Mouse (Mus musculus) left cerebral cortex, postnatal 4 days (tissue): ENCODE measurements around the gene Tsc2. TPM values are rescaled to one million over a fixed set of nuclear protein-coding genes. Genes with fewer than 3 reads are reported as not detected.

Experiments
- DNase-seq: peaks from one replicate; pipeline ENCODE4 v3.0.0-alpha.2; 2022
- intact Hi-C: fragments of 180-260 bp; cut with DNase I; formaldehyde crosslinking; loops from one replicate; pipeline ENCODE4 v1.15.1; 2025
- total RNA-seq, 2 experiments: library from RNA; stranded (reverse); gene quantifications; 2 replicates each; pipeline ENCODE4 v1.2.3; 2021

Gene Tsc2
- total RNA-seq, 2 experiments from 2014 or later = 152 to 158 TPM

DNA sequence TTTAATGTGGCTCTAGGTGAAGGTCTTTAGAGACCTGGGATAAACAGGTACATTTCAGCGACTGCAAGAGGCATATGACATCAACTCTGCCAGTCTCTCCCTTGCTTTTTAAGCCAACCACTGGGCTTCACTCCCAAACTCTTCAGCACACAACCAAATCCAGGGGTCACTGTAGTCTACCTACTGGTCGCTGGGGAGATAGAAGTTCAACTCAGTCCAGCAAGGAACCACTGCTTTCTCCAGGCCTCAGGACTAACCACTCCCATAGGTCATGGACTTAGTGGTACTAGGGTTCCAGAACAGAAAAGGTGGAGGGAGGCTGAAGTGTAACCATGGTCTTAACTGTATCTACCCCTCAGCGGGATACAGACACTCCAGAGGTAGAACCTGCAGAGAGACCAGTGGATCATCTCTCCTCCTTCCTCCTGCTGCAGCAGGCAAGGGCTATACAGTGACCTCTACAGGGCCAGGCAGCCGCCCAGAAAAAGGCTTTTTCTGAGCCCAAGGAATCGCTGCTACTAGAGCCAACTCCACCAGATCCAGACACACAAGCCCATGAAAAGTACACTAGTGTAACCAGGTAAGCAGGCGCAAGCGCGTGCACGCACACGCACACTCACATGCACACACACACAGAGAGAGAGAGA lies 16.4 kb upstream of the Tsc2 start:
- intact Hi-C loops = no loop called here
- DNase-seq = no peak

DNA sequence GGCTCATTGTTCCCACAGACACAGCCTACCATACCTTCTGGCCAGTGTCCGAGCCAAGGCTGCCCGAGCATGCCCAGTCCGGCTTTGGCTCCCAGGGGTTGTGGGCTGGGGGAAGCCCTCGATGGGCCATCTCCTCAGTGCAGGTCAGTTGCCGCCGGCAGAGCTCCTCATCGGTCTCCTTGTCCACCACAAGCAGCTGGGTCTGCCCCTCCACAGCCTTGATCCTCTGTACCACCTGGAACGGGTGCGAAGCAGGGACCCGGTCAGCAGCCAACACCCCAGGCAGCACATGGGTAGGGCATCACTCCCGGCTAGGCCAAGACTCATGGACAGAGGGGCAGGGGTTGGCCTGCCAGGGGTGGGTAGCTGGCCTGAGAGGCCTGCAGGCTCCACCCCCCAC lies 15.1 kb upstream of the Tsc2 start:
- intact Hi-C loops = no loop called here
- no peak for DNase-seq

DNA sequence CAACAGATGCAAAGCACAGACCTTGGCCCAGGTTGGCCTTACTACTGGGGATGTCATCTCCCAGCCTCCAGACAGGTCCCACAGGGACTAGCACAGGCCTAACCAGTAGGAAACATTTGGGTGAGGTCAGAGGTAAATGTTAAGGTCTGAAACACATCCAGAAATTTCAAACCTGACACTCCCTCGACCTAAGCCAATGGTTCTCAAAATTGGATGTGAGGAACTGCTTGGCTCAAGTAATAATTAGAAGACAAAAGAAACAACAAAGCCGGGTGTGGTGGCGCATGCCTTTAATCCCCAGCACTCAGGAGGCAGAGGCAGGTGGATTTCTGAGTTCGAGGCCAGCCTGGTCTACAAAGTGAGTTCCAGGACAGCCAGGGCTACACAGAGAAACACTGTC lies 14.0 kb upstream of the Tsc2 start:
- intact Hi-C loops = no loop called here
- no peak for DNase-seq

DNA sequence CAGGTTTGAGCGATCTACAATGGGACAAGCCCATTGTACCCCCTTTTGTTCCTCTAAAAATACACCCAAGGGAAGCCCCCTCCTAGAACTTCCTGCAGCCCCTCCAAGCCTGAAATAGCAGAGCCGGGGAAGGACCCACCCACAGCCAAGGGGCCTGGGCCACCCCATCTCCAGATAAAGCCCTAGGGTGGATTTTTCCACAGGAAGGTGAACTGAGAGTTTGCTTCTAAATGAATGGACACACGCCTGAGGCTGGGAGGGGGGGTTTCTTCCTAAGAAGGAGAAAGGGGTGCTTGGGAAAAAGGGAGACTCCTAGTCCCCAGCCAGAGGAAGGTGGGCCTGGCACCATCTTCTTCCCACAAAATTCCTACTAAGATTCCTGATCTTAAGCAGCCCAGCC lies 13.5 kb upstream of the Tsc2 start:
- intact Hi-C loops = no loop called here

GRCm38 (mm10) chr17:24644875-24645721 lies 12.7 kb upstream of the Tsc2 start:
- DNase-seq = no peak
- intact Hi-C loops = no loop called here

More for the DNA sequence above, 13.5 kb upstream of the Tsc2 start:
- DNase-seq = no peak

DNA sequence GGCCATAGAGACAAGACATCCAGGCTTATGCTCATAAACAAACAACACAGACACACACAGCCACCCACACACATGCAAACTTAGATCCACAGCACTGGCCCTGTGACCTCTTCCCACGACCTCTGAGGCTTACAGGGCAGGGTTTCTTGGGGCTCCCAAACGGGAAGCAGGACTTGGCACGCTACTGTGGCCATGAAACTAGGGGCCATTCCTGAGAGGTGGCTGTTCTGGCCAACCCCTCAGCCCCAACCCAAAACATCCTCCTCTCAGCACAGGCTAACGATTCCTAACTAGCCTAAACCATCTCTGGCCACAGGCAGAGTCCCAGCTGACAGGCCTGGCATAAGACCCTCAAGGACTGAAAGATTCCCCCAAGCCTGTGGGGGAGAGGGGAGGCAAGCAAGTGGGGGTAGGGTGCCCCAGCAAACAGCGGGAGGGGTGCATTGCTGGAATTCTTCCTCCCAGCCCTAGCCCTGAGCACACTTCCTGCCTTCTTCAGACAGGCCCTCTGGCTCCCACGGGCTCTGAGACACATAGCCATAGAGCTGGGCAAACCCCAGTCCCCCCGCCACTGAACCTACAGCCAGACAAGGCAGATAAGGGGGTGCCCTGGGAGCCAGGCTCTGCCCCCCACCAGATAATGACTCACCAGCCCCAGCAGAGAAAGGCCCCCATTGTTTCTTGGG lies 11.7 kb upstream of the Tsc2 start:
- intact Hi-C loops = no loop called here
- DNase-seq = no peak

GRCm38 (mm10) chr17:24642791-24643343 lies 10.4 kb upstream of the Tsc2 start:
- intact Hi-C loops = no loop called here
- no peak for DNase-seq

DNA sequence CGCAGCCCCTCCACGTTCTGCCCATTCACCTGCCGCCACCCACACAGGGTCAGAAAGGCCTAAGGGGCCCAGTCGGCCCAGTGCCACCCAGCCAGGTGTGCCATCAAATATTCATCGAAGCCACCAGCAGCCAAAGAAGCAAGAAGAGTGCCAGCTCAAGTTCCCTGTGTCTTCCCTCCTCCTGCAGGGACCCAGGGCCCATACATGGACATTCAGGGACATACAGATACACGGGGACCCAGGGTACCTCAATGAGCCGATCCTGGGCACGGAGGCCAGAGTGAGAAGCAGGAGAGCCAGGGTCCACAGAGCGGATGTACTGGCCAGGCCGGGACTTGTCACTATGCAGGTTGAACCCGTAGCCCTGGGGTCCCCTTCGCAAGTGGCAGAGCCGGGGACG lies 9.5 kb upstream of the Tsc2 start:
- intact Hi-C loops = no loop called here
- no peak for DNase-seq

DNA sequence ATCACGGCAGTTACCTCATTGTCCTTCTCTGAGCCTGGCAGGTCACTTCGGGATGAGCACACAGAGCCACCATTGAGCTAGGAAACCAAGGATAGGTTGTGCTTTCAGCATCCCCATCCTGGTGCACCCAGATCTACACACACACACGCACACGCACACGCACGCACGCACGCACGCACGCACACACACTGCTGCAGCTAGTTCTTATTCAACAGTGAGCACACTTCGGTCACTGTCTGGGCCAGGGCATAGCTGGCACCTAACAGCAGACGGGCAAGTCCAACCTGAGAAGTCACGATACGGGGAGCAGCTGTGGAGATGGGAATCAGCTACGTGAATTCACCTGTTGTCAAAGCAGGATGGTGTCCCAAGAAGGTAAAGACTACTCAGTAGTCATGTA lies 8.2 kb upstream of the Tsc2 start:
- no peak for DNase-seq
- intact Hi-C loops = no loop called here

DNA sequence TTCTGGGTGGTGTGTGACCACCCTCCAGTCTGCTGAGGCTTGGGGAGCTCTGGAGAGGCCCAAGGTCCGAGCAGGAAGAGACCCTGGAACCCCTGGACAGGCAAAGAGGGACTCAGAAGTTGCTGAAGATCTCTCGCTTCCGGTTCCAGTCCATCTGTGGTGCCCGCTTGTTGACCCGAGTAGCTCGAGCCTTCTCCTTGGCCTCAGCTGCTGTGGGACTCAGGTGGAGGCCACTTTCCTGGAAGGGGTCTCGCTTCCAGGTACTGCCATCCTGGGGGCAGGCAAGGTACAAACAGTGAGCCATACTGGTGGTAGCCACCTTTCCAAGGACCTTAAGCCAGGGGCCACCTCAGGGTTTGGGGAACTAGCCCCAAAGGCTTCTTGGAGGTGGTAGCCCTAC lies 7.7 kb upstream of the Tsc2 start:
- intact Hi-C loops = no loop called here
- no peak for DNase-seq

GRCm38 (mm10) chr17:24639571-24639988 lies 7.2 kb upstream of the Tsc2 start:
- intact Hi-C loops = no loop called here
- no peak for DNase-seq

DNA sequence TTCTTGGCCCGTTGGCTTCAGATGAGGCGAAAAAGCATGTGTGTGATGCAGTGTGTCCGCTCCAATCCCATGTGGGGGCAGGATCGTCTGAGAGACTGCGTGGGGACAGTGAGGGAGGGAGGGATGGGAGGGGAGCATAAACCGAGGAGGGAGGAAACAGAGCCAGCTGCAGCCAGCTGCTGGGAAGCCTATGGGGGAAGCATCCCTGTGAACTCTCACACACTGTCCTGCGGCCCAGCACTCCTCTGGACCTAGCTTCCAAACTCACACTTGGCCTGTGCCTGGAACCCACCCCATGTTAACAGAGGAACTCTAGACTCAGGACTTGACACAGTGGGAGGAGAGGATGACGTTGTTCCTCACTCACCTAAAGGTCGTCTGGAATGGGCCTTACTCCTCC lies 6.4 kb upstream of the Tsc2 start:
- no peak for DNase-seq
- intact Hi-C loops = no loop called here

DNA sequence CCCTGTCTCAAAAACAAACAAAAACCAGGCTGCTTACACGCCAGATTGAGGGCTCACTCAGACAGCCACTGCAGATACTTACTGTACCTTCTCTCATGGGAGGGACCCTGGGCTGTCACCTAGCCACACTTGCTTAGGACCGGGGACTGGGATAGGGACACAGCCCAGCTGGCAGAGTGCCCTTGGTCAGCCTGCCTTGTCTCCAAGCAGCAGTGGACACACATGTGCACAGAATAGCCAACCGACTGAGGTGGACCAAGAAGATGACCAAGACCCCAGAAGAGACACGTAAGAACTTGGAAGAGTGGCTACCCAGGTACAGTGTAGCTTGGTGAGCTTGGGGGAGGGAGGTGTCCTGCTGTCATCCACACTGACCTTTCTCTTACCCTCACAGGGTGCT lies 5.8 kb upstream of the Tsc2 start:
- intact Hi-C loops = no loop called here
- no peak for DNase-seq

- intact Hi-C loops = no loop called here
- DNase-seq = no peak
Observed at GRCm38 (mm10) chr17:24636781-24637481, 4.5 kb upstream of the Tsc2 start.

DNA sequence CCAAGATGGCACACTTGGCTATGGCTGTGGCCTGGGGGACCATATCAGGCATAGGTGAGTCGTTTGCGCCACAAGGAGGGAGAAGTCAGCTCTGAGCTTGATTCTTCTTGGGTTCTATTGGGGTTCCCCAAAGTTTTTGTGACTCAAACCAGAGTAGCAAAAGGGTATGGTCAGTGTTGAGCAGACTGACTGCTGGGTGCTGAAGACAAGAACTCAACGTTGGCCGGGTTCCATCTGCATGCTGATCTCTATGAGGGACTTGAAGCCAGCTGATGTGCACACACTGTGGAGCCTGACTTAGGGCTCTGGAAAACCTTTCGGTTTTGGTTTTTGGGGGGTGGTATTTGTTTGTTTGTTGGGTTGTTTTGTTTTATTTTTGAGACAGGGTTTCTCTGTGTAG lies 3.3 kb upstream of the Tsc2 start:
- intact Hi-C loops = no loop called here

DNA sequence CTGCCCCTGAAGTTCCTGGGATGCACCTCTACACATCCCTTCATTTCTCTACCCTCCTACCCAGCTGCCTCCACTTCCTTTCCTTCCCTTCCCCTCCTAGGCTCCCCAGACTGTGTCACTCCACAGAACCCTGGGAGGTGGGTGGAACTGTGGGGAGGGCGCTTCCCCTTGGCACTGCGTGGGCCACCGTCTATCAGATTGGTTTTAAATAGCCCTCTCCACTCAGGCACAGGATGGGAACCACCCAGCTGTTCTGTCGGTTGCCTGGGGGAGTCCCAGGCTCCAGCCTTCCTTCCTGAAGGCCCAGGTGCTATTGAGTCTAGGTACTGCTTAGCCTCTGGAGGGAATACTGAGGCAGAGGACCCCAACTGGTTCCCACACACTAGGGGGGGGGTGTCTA lies 2.6 kb upstream of the Tsc2 start:
- no peak for DNase-seq
- intact Hi-C loops = no loop called here

More for the DNA sequence above, 3.3 kb upstream of the Tsc2 start:
- no peak for DNase-seq

DNA sequence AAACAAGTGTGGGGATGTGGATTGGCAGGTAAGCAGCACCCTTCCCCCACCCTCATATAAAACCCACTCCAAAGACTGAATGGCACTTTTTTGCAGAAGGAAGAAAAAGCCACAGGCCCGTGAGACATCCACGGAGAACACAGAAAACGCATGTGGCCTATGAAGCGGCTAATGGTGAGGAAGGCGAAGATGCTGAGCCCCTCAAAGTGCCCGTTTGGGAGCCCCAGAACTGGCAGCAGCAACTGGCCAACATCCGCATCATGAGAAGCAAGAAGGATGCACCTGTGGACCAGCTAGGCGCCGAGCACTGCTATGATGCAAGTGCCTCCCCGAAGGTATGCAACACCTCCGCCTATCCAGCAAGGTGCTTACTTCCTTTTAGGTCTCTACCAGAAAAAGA lies 1.4 kb upstream of the Tsc2 start:
- intact Hi-C loops = no loop called here
- no peak for DNase-seq

DNA sequence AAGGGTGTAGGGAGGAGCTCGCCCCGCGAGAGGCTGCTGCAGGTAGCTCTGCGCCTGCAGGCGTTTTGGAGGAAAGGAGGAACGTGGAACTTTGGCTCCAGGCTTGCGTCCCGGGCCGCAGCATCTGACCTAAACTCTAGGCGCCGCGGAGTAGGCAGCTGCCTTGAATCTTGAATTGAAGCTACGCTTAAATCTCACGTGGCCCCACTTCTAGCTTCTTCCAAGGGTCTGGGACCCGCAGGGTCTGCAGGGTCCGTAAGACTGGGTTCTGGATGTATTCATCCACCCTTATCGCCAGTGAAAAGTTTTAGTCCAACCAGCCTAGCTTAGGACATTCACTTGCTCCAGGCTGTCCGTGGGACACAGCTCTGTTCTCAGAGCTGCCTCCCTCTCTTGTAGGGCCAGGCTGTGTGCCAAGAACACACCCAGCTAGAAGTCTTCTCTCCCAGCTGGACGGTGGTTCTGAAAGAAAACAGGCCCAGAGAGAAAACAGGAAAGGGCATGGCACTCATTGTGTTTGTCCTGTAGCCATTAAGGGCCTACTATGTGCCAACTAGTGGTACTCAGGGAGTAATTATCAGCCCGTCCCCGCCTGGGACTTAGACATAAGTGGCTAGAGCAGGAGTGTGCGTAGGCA lies 501 bp upstream of the Tsc2 start:
- no peak for DNase-seq
- intact Hi-C loops = no loop called here

- intact Hi-C loops = no loop called here
- no peak for DNase-seq
Observed at GRCm38 (mm10) chr17:24630072-24630471, 2.4 kb downstream of the Tsc2 start.

DNA sequence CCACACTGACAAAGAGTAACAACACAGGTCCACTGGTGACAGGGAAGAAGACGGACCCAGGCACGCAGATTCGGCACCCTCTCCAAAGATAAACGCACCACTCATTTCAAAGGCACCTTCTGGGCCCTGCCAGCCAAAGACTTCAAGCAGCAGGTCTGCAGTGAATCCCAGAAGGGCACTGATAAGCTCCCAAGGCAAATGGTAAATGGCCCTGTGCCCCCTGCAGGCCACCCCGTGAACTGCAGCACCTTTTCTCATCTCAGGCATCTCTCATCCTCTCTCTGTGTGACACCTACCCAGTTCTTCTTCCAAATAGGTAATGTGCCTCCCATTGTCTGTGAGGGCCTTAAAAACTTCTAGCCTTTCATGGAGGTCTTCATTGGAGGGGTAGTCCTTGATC lies 3.8 kb downstream of the Tsc2 start:
- DNase-seq = peak; percentile 63
- intact Hi-C loops = no loop called here
